Mouse (Mus musculus): ENCODE results near the gene Afp.

- TF ChIP-seq POLR2A (IDR thresholded peaks at IDR 0.05; ENCODE audit: low read depth, low read length) (no peak), CTCF (IDR thresholded peaks at IDR 0.05; ENCODE audit: extremely low read depth, insufficient read depth, insufficient read length, insufficient replicate concordance) (no peak)
Observed at GRCm38 (mm10) chr5:90485597-90485996, 4.9 kb upstream of the Afp start.
